Mouse (Mus musculus) bone marrow macrophage, adult 2 months (primary cell): ENCODE measurements around the gene Aaas.

Experiments
- CTCF ChIP-seq: IDR thresholded peaks from 2 replicates; pipeline ENCODE4 v1.5.1; 2012; ENCODE audit warnings: low read depth, mild to moderate bottlenecking, low read length, moderate library complexity
- POLR2A ChIP-seq: IDR thresholded peaks from 2 replicates; pipeline ENCODE4 v1.6.1; 2012; ENCODE audit warnings: mild to moderate bottlenecking, low read depth, low read length, borderline replicate concordance

DNA sequence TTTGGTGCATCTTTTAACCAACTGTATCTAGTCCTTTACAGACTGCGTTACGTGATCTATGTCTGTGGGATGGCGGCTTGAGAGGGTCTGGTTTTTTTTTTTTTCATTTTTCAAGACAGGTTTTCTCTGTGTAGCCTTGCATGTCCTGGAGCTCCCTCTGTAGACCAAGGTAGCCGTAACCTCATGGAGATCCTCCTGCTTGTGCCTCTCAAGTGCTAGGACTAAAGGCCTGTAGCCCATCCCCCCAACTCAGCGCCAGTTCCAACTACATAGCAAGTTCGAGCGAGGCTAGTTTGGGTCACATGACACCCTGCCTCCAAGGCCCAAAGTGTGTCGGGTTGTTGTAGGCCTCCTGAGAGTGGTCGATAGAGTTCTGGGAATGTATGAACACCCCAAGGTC lies 41.9 kb downstream of the Aaas start:
- no peak for TF ChIP-seq CTCF
- no peak for TF ChIP-seq POLR2A
